Mouse (Mus musculus) thymus, adult 2 months (tissue): ENCODE data around the gene Gzmm. TPM values are rescaled to one million over a fixed set of nuclear protein-coding genes. Genes with fewer than 3 reads are reported as not detected.

Source experiments
- DNase-seq: peaks from one replicate; pipeline ENCODE4 v3.0.0; 2021
- H3K27ac ChIP-seq: fragments of 200-500 bp; 2 replicates; pipeline ENCODE4 v1.5.1; 2012; ENCODE audit warnings: low read length, control low read depth; ENCODE audit not compliant: control insufficient read depth, insufficient read depth
- H3K27me3 ChIP-seq: fragments of 200-500 bp; 2 replicates; pipeline ENCODE4 v1.6.1; 2012; ENCODE audit warnings: mild to moderate bottlenecking, low read length, moderate library complexity, mixed read lengths; ENCODE audit not compliant: control insufficient read depth, insufficient read depth
- H3K36me3 ChIP-seq: fragments of 200-500 bp; 2 replicates; pipeline ENCODE4 v1.6.1; 2012; ENCODE audit warnings: mild to moderate bottlenecking, low read length, moderate library complexity; ENCODE audit not compliant: control insufficient read depth, insufficient read depth
- H3K4me1 ChIP-seq: fragments of 200-500 bp; replicated peaks from 2 replicates; pipeline ENCODE4 v1.6.1; 2012; ENCODE audit warnings: low read length; ENCODE audit not compliant: control insufficient read depth, insufficient read depth
- H3K4me3 ChIP-seq: fragments of 200-500 bp; 2 replicates; pipeline ENCODE4 v1.5.1; 2012; ENCODE audit warnings: mild to moderate bottlenecking, low read length, control low read depth, moderate library complexity; ENCODE audit not compliant: control insufficient read depth, insufficient read depth
- CTCF ChIP-seq: fragments of 200-500 bp; IDR thresholded peaks from 2 replicates; pipeline ENCODE4 v1.5.1; 2012; ENCODE audit warnings: mild to moderate bottlenecking, control low read depth, low read length, moderate library complexity, borderline replicate concordance; ENCODE audit not compliant: control insufficient read depth, poor library complexity, insufficient read depth; ENCODE audit errors: extremely low read depth
- POLR2A ChIP-seq: fragments of 200-500 bp; IDR thresholded peaks from 2 replicates; pipeline ENCODE4 v1.6.1; 2012; ENCODE audit warnings: mild to moderate bottlenecking, low read length, control low read depth, moderate library complexity; ENCODE audit not compliant: control insufficient read depth, poor library complexity, insufficient read depth; ENCODE audit errors: extremely low read depth
- whole genome bisulfite sequencing: fragments of 180-500 bp; shearing (Covaris S2); methylation state at CpG from one replicate; pipeline ENCODE4 v1.1.7; 2018; 5-methylcytosine and 5-hydroxymethylcytosine counted together
- polyA plus RNA-seq: library from polyadenylated mRNA; depleted of rRNA; stranded (reverse); fragments of >200 nt; gene quantifications from 2 replicates; pipeline ENCODE4 v1.2.3, GENCODE M21; 2012

Gene Gzmm
- polyA plus RNA-seq, 1 experiment = 1.2 TPM

DNA sequence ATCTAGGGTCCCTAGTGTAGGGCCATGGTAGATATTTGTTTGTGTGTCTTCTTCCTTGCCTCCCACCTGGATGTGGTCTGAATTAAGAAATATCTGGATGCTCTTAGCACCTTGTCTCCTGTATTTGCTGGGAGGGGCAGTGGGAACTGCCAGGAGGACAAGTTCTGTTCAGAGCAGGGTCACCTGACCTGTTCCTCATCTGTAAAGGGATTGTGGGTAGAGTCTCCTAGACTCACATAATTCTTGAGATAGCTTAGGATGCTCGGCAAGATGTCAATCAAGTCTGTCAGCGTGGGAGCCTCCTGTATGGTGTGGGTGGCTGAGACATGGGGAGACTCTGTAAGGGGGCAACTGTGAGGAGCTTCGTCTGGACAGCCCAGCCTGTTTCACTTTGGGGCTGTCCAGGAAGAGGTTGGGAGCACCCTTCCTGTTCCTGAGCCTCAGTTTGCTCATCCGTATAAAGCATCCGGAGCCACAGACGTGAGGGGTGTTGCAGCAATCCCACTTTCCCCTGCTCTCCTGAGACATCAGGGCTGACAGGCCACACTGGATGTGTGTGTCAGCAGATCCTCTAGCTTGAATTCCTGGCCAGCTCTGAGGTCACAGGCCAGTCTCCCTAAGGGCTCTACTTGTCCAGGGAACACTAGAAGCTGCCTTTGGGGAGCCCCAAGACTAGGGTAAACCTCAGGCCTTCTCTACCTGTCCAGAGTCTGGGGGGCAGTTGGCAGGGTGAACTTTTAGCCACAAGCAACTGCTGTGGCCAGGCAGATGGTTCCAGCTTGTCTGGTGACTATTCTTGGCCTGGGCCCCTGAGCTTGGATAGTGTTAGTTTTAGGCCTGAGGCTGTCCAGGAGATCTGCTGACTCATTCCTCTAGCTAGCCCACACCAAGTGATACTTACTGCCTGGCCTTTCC lies 4.8 kb upstream of the Gzmm start:
- DNase-seq = no peak

DNA sequence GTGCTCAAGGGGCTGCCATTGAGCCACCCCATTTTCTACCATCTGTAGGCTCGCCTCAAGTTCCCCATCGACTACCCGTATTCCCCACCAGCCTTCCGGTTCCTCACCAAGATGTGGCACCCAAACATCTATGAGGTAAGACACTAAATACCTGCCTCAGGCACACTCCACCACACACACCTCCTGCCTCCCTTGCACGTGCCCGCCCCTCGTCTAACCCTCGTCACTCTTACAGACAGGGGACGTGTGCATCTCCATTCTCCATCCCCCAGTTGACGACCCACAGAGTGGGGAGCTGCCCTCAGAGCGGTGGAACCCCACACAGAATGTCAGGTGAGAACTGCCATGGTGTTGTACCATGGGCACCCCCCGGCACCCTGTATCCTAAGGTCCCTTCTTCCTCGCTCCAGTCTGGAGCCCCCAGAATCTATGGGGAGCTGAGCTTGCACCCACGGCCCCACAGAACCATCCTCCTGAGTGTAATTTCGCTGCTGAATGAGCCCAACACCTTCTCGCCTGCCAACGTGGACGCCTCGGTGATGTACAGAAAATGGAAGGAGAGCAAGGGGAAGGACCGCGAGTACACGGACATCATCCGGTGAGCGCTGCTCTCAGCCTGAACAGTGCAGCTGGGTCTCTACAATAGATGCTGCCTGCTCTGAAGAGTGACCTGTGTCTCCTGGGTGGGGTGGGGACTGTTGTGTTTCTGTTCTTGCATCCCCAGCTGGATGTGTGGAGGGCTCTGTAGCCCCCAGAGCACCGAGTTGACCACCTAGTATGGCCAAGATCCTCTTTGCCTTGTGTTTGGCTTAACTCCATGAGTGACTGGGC lies 3.8 kb upstream of the Gzmm start:
- peaks cover 19% of the 10 kb centered on the region for H3K4me1 ChIP-seq
- WGBS = 97% methylated on average over 25 of the region's 25 CpGs
- H3K27me3 ChIP-seq = no peaks in the 10 kb centered on the region
- peaks cover 38% of the 10 kb centered on the region for H3K36me3 ChIP-seq
- TF ChIP-seq CTCF (no peak), POLR2A (no peak)
- no peak overlapping the region for H3K4me3 ChIP-seq
- no peak for DNase-seq
- no peak overlapping the region for H3K27ac ChIP-seq

More for the DNA sequence above, 4.8 kb upstream of the Gzmm start:
- Histone ChIP-seq H3K27ac (no peak overlapping the region), H3K4me1 (peaks cover 19% of the 10 kb centered on the region), H3K27me3 (no peaks in the 10 kb centered on the region), H3K4me3 (no peak overlapping the region), H3K36me3 (peaks cover 35% of the 10 kb centered on the region)
- WGBS = 87% methylated on average over 6 of the region's 6 CpGs
- TF ChIP-seq CTCF (no peak), POLR2A (no peak)

DNA sequence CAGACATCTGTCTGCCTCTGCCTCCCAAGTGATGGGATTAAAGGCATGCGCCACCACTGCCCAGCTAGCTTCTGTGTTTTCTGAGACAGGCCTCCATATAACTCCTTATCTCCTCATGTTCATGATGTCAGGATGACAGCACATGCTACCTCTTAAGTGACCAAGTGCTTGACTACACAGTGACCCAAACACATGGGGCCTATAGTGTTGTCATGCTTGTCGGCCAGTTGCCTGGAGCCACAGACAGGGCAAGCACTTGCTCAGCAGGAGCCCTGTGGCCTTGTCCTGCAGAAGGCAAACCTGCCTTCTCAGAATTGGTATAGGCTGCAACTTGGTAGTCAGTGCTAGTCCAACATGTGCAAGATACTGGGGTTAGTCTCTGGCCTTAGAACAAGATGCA lies 2.6 kb upstream of the Gzmm start:
- no peak for DNase-seq
- Histone ChIP-seq H3K36me3 (peaks cover 38% of the 10 kb centered on the region), H3K4me3 (no peak overlapping the region), H3K27me3 (no peaks in the 10 kb centered on the region), H3K4me1 (peaks cover 15% of the 10 kb centered on the region), H3K27ac (no peak overlapping the region)
- no peak for TF ChIP-seq CTCF
- TF ChIP-seq POLR2A = no peak
- 100% methylated on average over 2 of the region's 2 CpGs for WGBS

DNA sequence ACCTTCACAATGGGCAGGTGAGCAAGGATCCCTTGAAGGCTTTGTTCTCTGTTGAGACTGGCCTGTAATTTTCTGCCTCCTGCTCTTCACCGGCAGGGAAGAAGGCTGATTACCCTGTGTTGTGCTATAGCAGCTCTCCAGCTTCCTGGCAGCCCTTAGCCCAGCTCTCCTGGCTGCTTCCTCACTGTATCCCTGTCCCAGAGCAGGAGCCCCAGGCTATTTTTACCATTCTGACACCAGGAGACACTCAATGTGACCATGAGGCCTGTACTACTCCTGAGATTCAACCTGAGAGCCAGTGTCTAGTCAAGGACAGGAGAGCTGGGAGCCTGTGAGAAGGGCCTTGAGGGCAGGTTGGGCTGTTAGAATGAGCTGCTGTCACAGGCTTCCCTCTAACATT lies 2.1 kb upstream of the Gzmm start:
- Histone ChIP-seq H3K4me3 (no peak overlapping the region), H3K27ac (no peak overlapping the region), H3K36me3 (peaks cover 38% of the 10 kb centered on the region), H3K27me3 (no peaks in the 10 kb centered on the region), H3K4me1 (peaks cover 13% of the 10 kb centered on the region)
- DNase-seq = no peak
- no peak for TF ChIP-seq POLR2A
- no peak for TF ChIP-seq CTCF
- WGBS = 100% methylated on average over 1 of the region's 1 CpGs

DNA sequence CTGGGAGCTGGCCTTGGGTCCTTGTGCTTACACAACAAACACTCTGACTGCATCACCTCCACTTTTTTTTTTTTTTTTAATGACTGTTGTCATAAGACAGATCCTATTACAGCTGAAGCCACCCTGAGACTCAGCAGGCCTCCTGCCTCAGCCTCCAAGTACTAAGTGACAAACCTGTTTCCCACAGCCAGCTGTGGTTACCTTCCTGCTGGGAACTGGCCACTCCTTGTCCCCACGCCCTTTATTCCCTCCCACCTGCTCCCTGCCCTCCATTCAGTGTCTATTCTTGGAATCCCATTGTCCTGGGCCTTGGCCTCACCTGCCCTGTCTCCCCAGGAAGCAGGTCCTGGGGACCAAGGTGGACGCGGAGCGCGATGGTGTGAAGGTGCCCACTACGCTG lies 1.3 kb upstream of the Gzmm start:
- peaks cover 38% of the 10 kb centered on the region for H3K36me3 ChIP-seq
- WGBS = over 99% methylated on average over 6 of the region's 6 CpGs
- H3K4me1 ChIP-seq = peaks cover 13% of the 10 kb centered on the region
- H3K27ac ChIP-seq = no peak overlapping the region
- TF ChIP-seq POLR2A (no peak), CTCF (no peak)
- no peak overlapping the region for H3K4me3 ChIP-seq
- no peak for DNase-seq
- H3K27me3 ChIP-seq = no peaks in the 10 kb centered on the region

DNA sequence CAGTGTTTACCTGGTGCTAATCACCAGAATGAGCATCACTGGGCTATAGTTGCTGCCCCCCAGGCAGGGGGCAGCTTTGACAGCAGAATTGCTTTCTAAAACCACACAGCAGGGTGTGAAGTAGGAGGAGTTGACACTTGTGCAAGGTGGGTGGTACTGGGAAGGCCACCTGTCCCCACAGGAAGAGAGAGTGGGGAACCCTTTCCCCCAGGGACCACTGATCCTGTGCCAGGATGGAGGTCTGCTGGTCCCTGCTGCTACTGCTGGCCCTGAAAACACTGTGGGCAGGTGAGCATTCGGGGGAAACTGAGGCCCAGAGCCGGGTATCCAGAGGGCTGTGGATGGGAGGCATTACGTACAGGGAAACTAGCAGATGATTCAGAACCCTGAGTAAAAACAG lies 358 bp downstream of the Gzmm start:
- 86% methylated on average over 3 of the region's 3 CpGs for WGBS
- DNase-seq = no peak
- Histone ChIP-seq H3K4me1 (0 out of 2 replicates have a peak, but pooled peaks cover 1% of the 10 kb centered on the region), H3K36me3 (peaks cover 38% of the 10 kb centered on the region), H3K27ac (no peak overlapping the region), H3K27me3 (no peaks in the 10 kb centered on the region), H3K4me3 (no peak overlapping the region)
- TF ChIP-seq CTCF (no peak), POLR2A (no peak)
